Mouse (Mus musculus): Measurements from ENCODE around the gene Car14.

GRCm38 (mm10) chr3:95891211-95892065 is 13.1 kb downstream of the Car14 start, which contains the start of gene BC028528:
- no peak for TF ChIP-seq POLR2A (IDR thresholded peaks at IDR 0.05; ENCODE audit: borderline replicate concordance, insufficient read depth, low read length)
- TF ChIP-seq CTCF (IDR thresholded peaks at IDR 0.05; ENCODE audit: borderline replicate concordance, insufficient read depth, low read depth, low read length): no peak
